Mouse (Mus musculus) kidney, adult 2 months (tissue): ENCODE results near the gene Prcp.

Experiments
- CTCF ChIP-seq: fragments of 200-500 bp; conservative IDR thresholded peaks from 2 replicates; pipeline ENCODE4 v1.5.1; 2011; ENCODE audit warnings: low read depth, mild to moderate bottlenecking, control low read depth, low read length, moderate library complexity, mixed read lengths; ENCODE audit not compliant: insufficient read depth, insufficient read length
- POLR2A ChIP-seq: fragments of 200-500 bp; IDR thresholded peaks from one replicate; pipeline ENCODE4 v1.6.1; 2011; ENCODE audit warnings: low read depth, low read length, control low read depth

GRCm38 (mm10) chr7:92920857-92921172 is 46.5 kb downstream of the Prcp start:
- no peak for TF ChIP-seq CTCF
- no peak for TF ChIP-seq POLR2A
